7 mouse cellular contexts compared by ENCODE assay signal in the genomic region with DNA sequence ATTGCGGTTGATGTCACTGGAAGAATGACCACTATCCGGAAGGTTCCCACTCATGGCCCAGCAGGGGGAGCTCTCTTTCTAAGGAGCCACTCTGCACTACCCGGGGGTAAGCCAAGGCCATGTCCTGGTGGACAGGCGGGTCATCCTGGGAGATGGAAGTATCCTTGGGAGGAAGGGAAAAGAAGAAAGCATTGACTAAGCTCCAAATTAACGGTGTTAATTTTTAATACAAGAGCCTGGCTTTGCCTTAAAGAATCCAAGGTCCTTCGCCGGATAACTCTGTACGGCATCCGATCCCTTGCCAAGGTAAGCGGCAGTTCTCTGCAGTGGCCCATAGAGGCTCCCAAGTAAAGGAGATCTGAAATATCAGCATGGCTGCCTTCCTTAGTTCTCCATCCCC. TPM values are rescaled to one million over a fixed set of nuclear protein-coding genes. Genes with fewer than 3 reads are reported as not detected.
DNase-seq lines count a peak whose midpoint lies in the region; ATAC-seq and TF ChIP-seq lines count a peak whose summit lies in the region.

No protein-coding gene starts in this region.

- TF ChIP-seq CTCF in spleen, adult 2 months (IDR thresholded peaks at IDR 0.05; ENCODE audit: extremely low read depth, insufficient read depth, insufficient read length, insufficient replicate concordance): peak; percentile 23; the same call in 1 of the 2 replicates

- H3K27ac ChIP-seq in intestine, embryonic 15.5 days: no peak overlapping the region
- H3K27ac ChIP-seq in midbrain, embryonic 13.5 days: no peak overlapping the region
- no peak overlapping the region for H3K27ac ChIP-seq in spleen, adult 2 months (ENCODE audit: insufficient read depth, low read length)

- peak overlapping the region; percentile 17; the same call in 1 of the 2 replicates for H3K4me2 ChIP-seq in intestine, embryonic 15.5 days (replicated peaks)
- H3K4me2 ChIP-seq in midbrain, embryonic 13.5 days (replicated peaks): peak overlapping the region; percentile 37

- H3K4me1 ChIP-seq in intestine, embryonic 15.5 days (replicated peaks): no peaks in the 10 kb centered on the region
- no peaks in the 10 kb centered on the region for H3K4me1 ChIP-seq in midbrain, embryonic 13.5 days (replicated peaks)
- no peaks in the 10 kb centered on the region for H3K4me1 ChIP-seq in spleen, adult 2 months (ENCODE audit: control insufficient read depth, insufficient read depth, insufficient read length)

- no peaks in the 10 kb centered on the region for H3K9me3 ChIP-seq in intestine, embryonic 15.5 days
- 0 out of 2 replicates have a peak, but pooled peaks cover 6% of the 10 kb centered on the region for H3K9me3 ChIP-seq in midbrain, embryonic 13.5 days

- H3K36me3 ChIP-seq in intestine, embryonic 15.5 days: no peaks in the 10 kb centered on the region
- H3K36me3 ChIP-seq in midbrain, embryonic 13.5 days: no peaks in the 10 kb centered on the region
- no peaks in the 10 kb centered on the region for H3K36me3 ChIP-seq in spleen, adult 2 months (ENCODE audit: control insufficient read depth, insufficient read depth, low read length)

- no peaks in the 10 kb centered on the region for H3K27me3 ChIP-seq in intestine, embryonic 15.5 days (replicated peaks)
- no peaks in the 10 kb centered on the region for H3K27me3 ChIP-seq in midbrain, embryonic 13.5 days
- H3K27me3 ChIP-seq in spleen, adult 2 months (ENCODE audit: control insufficient read depth, insufficient read depth, low read length): no peaks in the 10 kb centered on the region

- WGBS in intestine, embryonic 15.5 days: 42% methylated on average over 10 of the region's 10 CpGs
- 25% methylated on average over 10 of the region's 10 CpGs for WGBS in midbrain, embryonic 13.5 days
- 66% methylated on average over 10 of the region's 10 CpGs for WGBS in spleen, adult 2 months

- TF ChIP-seq POLR2A in spleen, adult 2 months (IDR thresholded peaks at IDR 0.05; ENCODE audit: low read depth, low read length): no peak

- H3K9ac ChIP-seq in intestine, embryonic 15.5 days: no peak overlapping the region
- no peak overlapping the region for H3K9ac ChIP-seq in midbrain, embryonic 13.5 days (replicated peaks)

- ATAC-seq in intestine, embryonic 15.5 days: no peak
- peak; percentile 86 for ATAC-seq in midbrain, embryonic 13.5 days

- intact Hi-C loops in gastrocnemius, postnatal 14 days (cut with DNase I; ENCODE audit: low total_unique reads): loop anchor here (5.0 kb wide), 1 partner anchor 218 kb away; no protein-coding TSS in a partner anchor
- intact Hi-C loops in left cerebral cortex, postnatal 14 days (cut with DNase I): loop anchor here (1.0 kb wide), 1 partner anchor 216 kb away; no protein-coding TSS in a partner anchor

- DNase-seq in adrenal gland, postnatal 10 days: peak; percentile 88
- peak; percentile 76 for DNase-seq in embryo, embryonic 10 days (ENCODE audit: low spot score)
- peak; percentile 81 for DNase-seq in gastrocnemius, postnatal 14 days
- peak; percentile 45 to 66 for DNase-seq in left cerebral cortex, postnatal 14 days (ENCODE audit: low spot score in 2 of 2)
- peak in 1 of 2 experiments; percentile 34 for DNase-seq in spleen, adult 2 months (ENCODE audit: low read depth in 1 of 2, low spot score in 2 of 2)

- H3K4me3 ChIP-seq in intestine, embryonic 15.5 days (replicated peaks): no peak overlapping the region
- peak overlapping the region; percentile 11 for H3K4me3 ChIP-seq in midbrain, embryonic 13.5 days (replicated peaks)
- no peak overlapping the region for H3K4me3 ChIP-seq in spleen, adult 2 months (ENCODE audit: extremely low read depth, insufficient read depth, insufficient read length)

RNA-seq across cellular contexts. Expression of a gene that starts 12.8 kb away (rescaled TPM):
- 10 to 100 TPM; 77.5 to 92.0 TPM for total RNA-seq in adrenal gland, postnatal 10 days (2021)
- 10 to 100 TPM; 39.8 to 41.5 TPM for total RNA-seq in gastrocnemius, postnatal 14 days (2021)
- polyA plus RNA-seq in intestine, embryonic 15.5 days (2015; fragmentation: Nextera tagmentation; extraction: Ambion mirVana): 19.9 and 24.2 TPM in 2 replicates
- 10 to 100 TPM; 91.7 to 98.2 TPM for total RNA-seq in left cerebral cortex, postnatal 14 days (2021)
- polyA plus RNA-seq in midbrain, embryonic 13.5 days (2015; fragmentation: Nextera tagmentation; extraction: Ambion mirVana): 37.3 and 40.1 TPM in 2 replicates
- polyA plus RNA-seq in spleen, adult 2 months (2012; rRNA removed): 15.8 and 20.6 TPM in 2 replicates

RNA-seq across cellular contexts. Expression of a gene that starts 49.1 kb away (rescaled TPM):
- 100 to 1,000 TPM in 1 of 2 experiments, 10 to 100 TPM in 1; 77.1 to 125 TPM for total RNA-seq in adrenal gland, postnatal 10 days (2021)
- 100 to 1,000 TPM; 111 to 112 TPM for total RNA-seq in gastrocnemius, postnatal 14 days (2021)
- polyA plus RNA-seq in intestine, embryonic 15.5 days (2015; fragmentation: Nextera tagmentation; extraction: Ambion mirVana): 10.9 and 12.3 TPM in 2 replicates
- 1 to 10 TPM; 5.3 to 6.4 TPM for total RNA-seq in left cerebral cortex, postnatal 14 days (2021)
- polyA plus RNA-seq in midbrain, embryonic 13.5 days (2015; fragmentation: Nextera tagmentation; extraction: Ambion mirVana): 2.1 and 2.6 TPM in 2 replicates
- 8.8 and 12.9 TPM in 2 replicates for polyA plus RNA-seq in spleen, adult 2 months (2012; rRNA removed)

RNA-seq across cellular contexts. Expression of a gene that starts 55.8 kb away (rescaled TPM):
- total RNA-seq in adrenal gland, postnatal 10 days (2021): 10 to 100 TPM; 13.4 to 14.2 TPM
- 1 to 10 TPM; 5.4 to 6.1 TPM for total RNA-seq in gastrocnemius, postnatal 14 days (2021)
- polyA plus RNA-seq in intestine, embryonic 15.5 days (2015; fragmentation: Nextera tagmentation; extraction: Ambion mirVana): 26.4 and 30.5 TPM in 2 replicates
- 10 to 100 TPM; 47.2 to 48.8 TPM for total RNA-seq in left cerebral cortex, postnatal 14 days (2021)
- polyA plus RNA-seq in midbrain, embryonic 13.5 days (2015; fragmentation: Nextera tagmentation; extraction: Ambion mirVana): 26.1 and 29.6 TPM in 2 replicates
- polyA plus RNA-seq in spleen, adult 2 months (2012; rRNA removed): 20.8 and 21.6 TPM in 2 replicates

Comparison
In these comparisons a context has a peak if more than half of its experiments do, and no peak if none do; other contexts are left out.
1. RNA of a gene that starts 49.1 kb away (total RNA-seq): 77.1 to 125 TPM in adrenal gland, postnatal 10 days and 111 to 112 TPM in gastrocnemius, postnatal 14 days; 5.3 to 6.4 TPM in left cerebral cortex, postnatal 14 days; every median in the first group is over 10 times any median in the second.